Mouse (Mus musculus): ENCODE data around the gene Tmem53.

GRCm38 (mm10) chr4:117231208-117231607, 20.5 kb upstream of the Tmem53 start:
- TF ChIP-seq GATA1 (IDR thresholded peaks at IDR 0.05; ENCODE audit: low read length) (no peak), TAL1 (IDR thresholded peaks at IDR 0.05; ENCODE audit: low read length) (no peak)

All from erythroblast, embryonic 14.5 days (primary cell).